8 mouse cellular contexts compared by ENCODE assay signal in the genomic region with DNA sequence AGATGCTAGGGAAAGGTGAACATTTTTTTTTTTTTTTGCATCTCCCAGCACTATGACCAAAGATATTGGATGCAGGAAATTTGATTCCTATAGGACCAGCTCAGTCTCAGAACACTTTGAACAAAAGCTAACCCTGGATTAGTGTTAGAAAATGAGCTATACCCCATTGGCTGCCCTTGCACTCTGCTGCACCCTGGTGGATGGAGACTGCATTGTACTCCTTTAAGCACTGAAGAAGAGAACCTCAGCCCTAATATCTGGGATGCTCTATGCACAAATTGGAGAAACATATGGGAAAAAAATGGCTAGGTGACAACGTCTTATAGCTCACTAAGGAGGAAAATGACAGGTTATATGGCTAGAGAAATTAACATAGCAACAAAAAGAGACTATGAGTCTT.
DNase-seq lines count a peak whose midpoint lies in the region; ATAC-seq and TF ChIP-seq lines count a peak whose summit lies in the region.

No protein-coding gene starts in this region.

- no peaks in the 10 kb centered on the region for H3K9me3 ChIP-seq in forebrain, postnatal 0 days (ENCODE audit: low read length)
- H3K9me3 ChIP-seq in forebrain, embryonic 12.5 days = no peaks in the 10 kb centered on the region
- no peaks in the 10 kb centered on the region for H3K9me3 ChIP-seq in neural tube, embryonic 11.5 days (ENCODE audit: control insufficient read depth, low read length)
- no peaks in the 10 kb centered on the region for H3K9me3 ChIP-seq in neural tube, embryonic 15.5 days (replicated peaks)
- no peaks in the 10 kb centered on the region for H3K9me3 ChIP-seq in midbrain, embryonic 15.5 days

- 27% methylated on average over 1 of the region's 1 CpGs for WGBS in forebrain, postnatal 0 days
- 35% methylated on average over 1 of the region's 1 CpGs for WGBS in forebrain, embryonic 12.5 days
- whole genome bisulfite sequencing in neural tube, embryonic 11.5 days = 34% methylated on average over 1 of the region's 1 CpGs
- WGBS in neural tube, embryonic 15.5 days = 33% methylated on average over 1 of the region's 1 CpGs
- WGBS in midbrain, embryonic 15.5 days = 30% methylated on average over 1 of the region's 1 CpGs

- peak; percentile 50 for TF ChIP-seq CTCF in forebrain, postnatal 0 days (IDR thresholded peaks at IDR 0.05; ENCODE audit: low read depth)
- TF ChIP-seq CTCF in cortical plate, adult 2 months (IDR thresholded peaks at IDR 0.05; ENCODE audit: extremely low read depth, insufficient read depth, low read length) = peak; percentile 37; the same call in 1 of the 2 replicates

- H3K27ac ChIP-seq in forebrain, postnatal 0 days (ENCODE audit: low read depth, low read length) = no peak overlapping the region
- H3K27ac ChIP-seq in forebrain, embryonic 12.5 days = no peak overlapping the region
- H3K27ac ChIP-seq in neural tube, embryonic 11.5 days (ENCODE audit: low read depth, low read length) = no peak overlapping the region
- no peak overlapping the region for H3K27ac ChIP-seq in neural tube, embryonic 15.5 days (replicated peaks)
- no peak overlapping the region for H3K27ac ChIP-seq in cortical plate, adult 2 months (ENCODE audit: insufficient read depth, low read length)
- no peak overlapping the region for H3K27ac ChIP-seq in midbrain, embryonic 15.5 days

- no peak for TF ChIP-seq POLR2A in cortical plate, adult 2 months (IDR thresholded peaks at IDR 0.05; ENCODE audit: extremely low read depth, insufficient read depth, low read length)

- no peaks in the 10 kb centered on the region for H3K36me3 ChIP-seq in forebrain, postnatal 0 days (ENCODE audit: insufficient read depth)
- H3K36me3 ChIP-seq in forebrain, embryonic 12.5 days (replicated peaks) = no peaks in the 10 kb centered on the region
- no peaks in the 10 kb centered on the region for H3K36me3 ChIP-seq in neural tube, embryonic 11.5 days (ENCODE audit: control insufficient read depth, insufficient read depth, low read length)
- no peaks in the 10 kb centered on the region for H3K36me3 ChIP-seq in neural tube, embryonic 15.5 days
- no peaks in the 10 kb centered on the region for H3K36me3 ChIP-seq in midbrain, embryonic 15.5 days (replicated peaks)

- no peak overlapping the region for H3K4me3 ChIP-seq in forebrain, postnatal 0 days (ENCODE audit: low read depth, low read length)
- H3K4me3 ChIP-seq in forebrain, embryonic 12.5 days (replicated peaks) = no peak overlapping the region
- no peak overlapping the region for H3K4me3 ChIP-seq in neural tube, embryonic 11.5 days (ENCODE audit: low read depth, low read length)
- no peak overlapping the region for H3K4me3 ChIP-seq in neural tube, embryonic 15.5 days (replicated peaks)
- no peak overlapping the region for H3K4me3 ChIP-seq in cortical plate, adult 2 months (ENCODE audit: insufficient read depth, low read length)
- H3K4me3 ChIP-seq in midbrain, embryonic 15.5 days = no peak overlapping the region

- no peak for ATAC-seq in forebrain, postnatal 0 days
- no peak for ATAC-seq in forebrain, embryonic 12.5 days (ENCODE audit: low FRiP score)
- no peak for ATAC-seq in neural tube, embryonic 11.5 days (ENCODE audit: insufficient read depth, low FRiP score, low TSS enrichment)
- ATAC-seq in neural tube, embryonic 15.5 days (ENCODE audit: low FRiP score) = no peak
- peak; percentile 97 for ATAC-seq in megakaryocyte progenitor cell, adult 5-6 weeks (replicated peaks; ENCODE audit: poor library complexity)
- no peak for ATAC-seq in midbrain, embryonic 15.5 days (replicated peaks)

- H3K27me3 ChIP-seq in forebrain, postnatal 0 days (ENCODE audit: insufficient read depth, low read length) = no peaks in the 10 kb centered on the region
- H3K27me3 ChIP-seq in forebrain, embryonic 12.5 days = no peaks in the 10 kb centered on the region
- H3K27me3 ChIP-seq in neural tube, embryonic 11.5 days (ENCODE audit: control insufficient read depth, insufficient read depth, low read length) = no peaks in the 10 kb centered on the region
- H3K27me3 ChIP-seq in neural tube, embryonic 15.5 days (replicated peaks) = no peaks in the 10 kb centered on the region
- no peaks in the 10 kb centered on the region for H3K27me3 ChIP-seq in midbrain, embryonic 15.5 days (replicated peaks)

- H3K9ac ChIP-seq in forebrain, postnatal 0 days = no peak overlapping the region
- H3K9ac ChIP-seq in forebrain, embryonic 12.5 days = no peak overlapping the region
- no peak overlapping the region for H3K9ac ChIP-seq in neural tube, embryonic 11.5 days (ENCODE audit: low read length)
- no peak overlapping the region for H3K9ac ChIP-seq in neural tube, embryonic 15.5 days (replicated peaks)
- H3K9ac ChIP-seq in midbrain, embryonic 15.5 days = no peak overlapping the region

- H3K4me2 ChIP-seq in forebrain, postnatal 0 days (ENCODE audit: low read depth) = no peak overlapping the region
- H3K4me2 ChIP-seq in forebrain, embryonic 12.5 days = no peak overlapping the region
- no peak overlapping the region for H3K4me2 ChIP-seq in neural tube, embryonic 11.5 days (ENCODE audit: low read depth)
- H3K4me2 ChIP-seq in neural tube, embryonic 15.5 days = no peak overlapping the region
- H3K4me2 ChIP-seq in midbrain, embryonic 15.5 days = no peak overlapping the region

- DNase-seq in forebrain, postnatal 0 days = no peak
- peak; percentile 34 for DNase-seq in neural tube, embryonic 11.5 days (ENCODE audit: low spot score)
- no peak for DNase-seq in left cerebral cortex, adult 9 months (ENCODE audit: low spot score in 2 of 2)

- H3K4me1 ChIP-seq in forebrain, postnatal 0 days (ENCODE audit: insufficient read depth) = no peaks in the 10 kb centered on the region
- H3K4me1 ChIP-seq in forebrain, embryonic 12.5 days = no peaks in the 10 kb centered on the region
- H3K4me1 ChIP-seq in neural tube, embryonic 11.5 days (ENCODE audit: control insufficient read depth, insufficient read depth, low read length) = no peaks in the 10 kb centered on the region
- H3K4me1 ChIP-seq in neural tube, embryonic 15.5 days = no peaks in the 10 kb centered on the region
- no peaks in the 10 kb centered on the region; the same call in 1 of the 2 replicates for H3K4me1 ChIP-seq in cortical plate, adult 2 months (ENCODE audit: control insufficient read depth, insufficient read depth, low read length)
- H3K4me1 ChIP-seq in midbrain, embryonic 15.5 days = no peaks in the 10 kb centered on the region
